Mouse (Mus musculus) c-Kit-positive CD71-positive TER-119-negative erythroid progenitor cells, embryonic 14.5 days (primary cell): ENCODE data around the gene Spata16.

Source experiments
- DNase-seq: peaks from one replicate; pipeline ENCODE4 v3.0.0-alpha.2; 2013; ENCODE audit warnings: low read depth

Gene Spata16

DNA sequence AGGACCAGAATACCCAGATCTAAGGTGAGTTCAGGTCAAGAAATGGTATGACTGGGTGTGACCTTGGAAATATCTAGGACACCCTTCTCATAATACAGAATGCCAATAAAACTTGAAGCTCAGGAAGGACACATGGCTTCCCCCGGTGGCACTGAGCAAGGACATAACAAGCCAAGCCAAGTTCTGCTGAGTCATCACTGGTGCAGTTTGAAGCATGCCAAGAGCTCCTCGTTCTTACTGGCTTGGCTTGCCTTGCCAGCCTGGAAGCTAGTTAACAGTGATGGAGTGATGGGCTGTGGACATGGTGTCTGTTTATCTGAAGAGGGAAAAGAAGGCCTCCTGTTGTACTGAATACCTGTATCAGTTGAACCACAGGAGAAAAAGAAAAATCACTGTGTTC lies 342.2 kb downstream of the Spata16 start:
- no peak for DNase-seq

DNA sequence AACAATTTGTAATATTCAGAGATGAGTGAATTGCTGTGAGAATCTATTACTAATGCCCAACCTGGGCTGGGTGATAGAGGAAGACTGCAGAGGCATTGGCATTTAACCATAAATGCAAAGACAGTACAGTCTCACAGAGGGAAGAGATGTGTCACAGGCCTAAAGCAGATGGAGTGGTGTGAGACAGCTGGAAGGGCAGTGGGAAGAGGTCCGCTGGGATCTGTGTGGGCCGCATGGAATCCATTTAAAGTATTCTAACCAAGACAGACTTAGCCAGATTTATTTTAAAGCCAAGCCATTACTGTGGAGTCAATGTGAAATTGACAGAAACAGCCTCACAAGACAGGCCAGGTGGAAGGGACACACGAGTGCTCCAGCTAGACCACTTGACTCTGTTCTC lies 343.0 kb downstream of the Spata16 start:
- no peak for DNase-seq

DNA sequence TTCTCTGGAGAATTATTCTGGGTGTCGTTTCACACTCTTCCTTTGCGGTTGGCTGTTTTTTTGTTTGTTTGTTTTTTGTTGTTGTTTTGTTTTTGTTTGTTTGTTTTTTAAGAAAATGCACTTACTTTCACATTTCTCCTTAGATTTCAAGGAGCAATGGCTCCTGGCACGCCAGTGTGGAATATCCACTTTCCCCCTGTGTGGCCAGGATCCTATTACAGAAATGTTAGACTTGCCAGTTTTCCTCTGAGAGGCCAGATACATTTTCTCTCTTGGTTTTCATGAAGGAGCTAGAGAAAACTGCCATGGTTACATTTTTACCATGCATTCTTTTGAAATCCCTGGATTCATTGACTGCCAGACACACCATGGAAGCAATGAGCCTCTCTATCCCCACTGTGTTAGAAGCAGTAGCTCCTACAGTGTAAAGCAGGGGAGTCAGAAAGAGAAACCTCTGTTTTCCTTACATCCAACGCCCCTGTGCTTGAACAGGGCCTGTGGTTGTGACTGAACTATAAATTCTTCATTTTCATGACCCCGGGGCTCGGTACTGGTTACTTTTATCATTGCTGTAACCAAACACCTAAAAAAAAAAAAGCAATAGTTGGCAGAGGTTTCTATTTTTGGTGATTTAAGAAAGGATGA lies 344.7 kb downstream of the Spata16 start:
- no peak for DNase-seq

DNA sequence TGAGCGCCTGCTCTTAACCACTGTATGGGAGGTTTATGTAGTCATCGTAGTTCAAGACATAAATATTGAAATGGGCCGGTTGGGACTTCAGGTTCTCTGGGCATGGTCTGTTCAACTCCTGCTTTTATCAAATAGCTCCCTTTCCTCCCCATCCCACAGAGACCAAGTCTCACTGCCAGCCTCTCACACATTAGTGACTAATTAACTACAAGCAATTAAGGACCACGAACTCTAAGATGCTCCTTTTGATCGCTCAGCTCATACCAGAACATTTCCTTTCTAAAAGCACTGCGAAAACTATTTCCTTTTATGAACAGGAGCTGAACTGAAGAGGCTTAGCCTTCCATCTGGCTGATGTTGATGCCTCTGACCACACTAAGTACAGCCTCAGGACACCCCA lies 346.3 kb downstream of the Spata16 start:
- no peak for DNase-seq

DNA sequence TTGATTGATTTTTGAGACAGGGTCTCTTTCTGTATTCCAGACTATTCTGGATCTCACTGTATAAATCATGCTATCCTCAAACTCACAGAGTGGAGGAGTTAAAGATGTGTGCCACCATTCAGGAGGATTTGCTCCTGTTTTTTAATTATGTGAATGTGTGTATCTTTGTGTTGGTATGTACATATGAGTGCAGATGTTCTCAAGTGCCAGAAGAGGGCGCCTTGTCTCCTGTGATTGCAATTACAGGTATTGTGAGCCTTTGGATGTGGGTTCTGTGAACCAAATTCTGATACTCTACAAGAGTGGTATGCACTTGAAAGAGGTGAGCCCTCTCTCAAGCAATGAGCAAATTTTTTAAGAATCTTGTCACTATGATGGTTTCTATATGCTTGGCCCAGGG lies 369.4 kb downstream of the Spata16 start:
- DNase-seq: no peak

DNA sequence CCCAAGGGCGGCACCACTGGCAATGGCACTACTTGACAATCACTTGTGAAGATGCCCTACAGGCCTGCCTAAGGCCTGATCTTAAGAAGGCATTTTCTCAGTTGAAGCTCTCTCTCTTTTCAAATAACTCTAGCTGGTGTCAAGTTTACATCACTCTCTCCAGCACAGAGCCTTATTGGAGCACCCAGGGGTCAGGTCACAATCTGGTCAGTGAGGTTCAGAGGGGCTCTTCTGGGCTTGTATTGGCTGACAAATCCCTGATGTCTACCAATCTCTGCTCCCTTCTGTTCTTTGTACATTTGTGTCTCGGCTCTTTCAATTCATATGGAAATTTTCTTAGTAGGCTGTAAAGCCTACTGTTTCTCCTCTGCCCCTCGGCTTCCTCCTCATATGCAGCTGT lies 390.5 kb downstream of the Spata16 start:
- DNase-seq: no peak

DNA sequence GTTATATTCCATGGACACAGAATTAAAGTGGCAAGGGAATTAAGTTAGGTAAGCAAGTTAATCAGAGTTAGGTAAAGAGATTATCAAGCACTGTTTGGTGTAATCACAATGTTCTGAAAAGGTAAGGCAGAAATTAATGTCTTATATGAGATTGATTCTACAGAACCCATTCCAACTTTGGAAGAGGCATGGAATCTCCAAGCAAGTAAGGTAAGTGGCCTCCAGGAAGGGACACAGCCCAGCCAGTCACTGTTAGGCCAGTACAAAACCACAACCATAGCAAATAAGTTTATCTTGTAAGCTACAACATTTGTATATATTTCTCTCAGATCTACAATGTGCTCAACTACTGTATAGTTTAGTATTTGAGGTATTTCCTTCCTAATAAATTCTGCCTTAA lies 391.1 kb downstream of the Spata16 start:
- DNase-seq: no peak

DNA sequence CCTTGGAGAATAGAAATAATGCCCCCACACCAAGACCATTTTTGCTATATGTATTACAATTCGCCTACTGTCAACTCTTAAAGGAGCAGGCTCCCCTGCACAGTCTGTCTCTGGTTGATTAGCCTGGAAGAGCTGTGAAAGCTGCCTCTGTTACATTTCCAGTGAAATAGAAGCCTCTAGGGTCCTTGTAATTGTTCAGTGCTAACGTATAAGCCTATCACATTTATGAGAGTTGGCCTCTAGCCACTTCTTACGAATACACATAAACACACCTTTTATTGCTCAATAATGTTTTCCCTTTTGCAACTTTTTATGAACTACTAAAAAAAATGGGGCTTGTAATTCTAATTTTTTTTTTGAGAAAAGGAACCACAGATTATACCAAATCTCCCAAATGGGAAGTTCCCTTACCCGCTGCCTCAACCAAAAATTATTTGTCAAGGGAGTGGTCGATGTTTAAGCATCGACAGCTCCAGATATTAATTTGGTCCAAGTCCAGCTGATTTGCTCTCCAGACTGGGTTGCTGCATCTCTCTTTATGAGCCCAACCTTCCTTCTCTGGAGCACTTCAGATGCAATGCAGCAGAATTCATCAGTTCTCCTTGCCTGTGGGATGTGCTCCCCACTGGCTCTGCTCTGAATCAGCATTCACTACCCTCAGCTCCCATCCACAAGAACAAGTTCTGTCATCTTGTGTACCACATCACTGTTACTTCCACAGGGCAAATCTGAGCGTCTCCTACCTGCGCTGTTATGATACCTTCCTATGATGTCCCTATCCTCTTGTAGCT lies 392.8 kb downstream of the Spata16 start:
- no peak for DNase-seq
